24 mouse cellular contexts compared by ENCODE assay signal in the genomic region with DNA sequence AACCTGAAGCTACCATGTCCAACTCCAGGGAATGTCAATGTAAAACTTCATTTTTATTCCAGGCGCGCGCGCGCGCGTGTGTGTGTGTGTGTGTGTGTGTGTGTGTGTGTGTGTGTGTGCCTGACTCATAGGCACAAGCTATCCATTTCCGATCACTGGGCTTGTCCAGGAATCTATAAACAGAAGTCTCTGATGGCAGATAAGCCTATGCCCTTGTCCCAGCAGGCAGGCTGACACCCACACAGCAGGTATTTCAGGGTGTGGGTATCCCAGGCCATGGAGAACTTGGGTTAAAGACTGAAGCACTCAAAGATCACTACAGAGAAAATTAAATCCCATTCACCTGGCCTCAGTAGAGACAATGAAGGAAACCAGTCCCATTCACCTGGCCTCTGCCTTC.
"Had no signal": no experiment of that assay in that cellular context is flagged by ENCODE, and none has a peak within 500 bp of the region (broad histone marks: within the 10 kb centered on the region; RNA-seq: fewer than 3 reads in every experiment).

No protein-coding gene starts in this region.

- H3K4me2 ChIP-seq: heart, embryonic 11.5 days; heart, embryonic 13.5 days; heart, embryonic 15.5 days; hindbrain, embryonic 13.5 days; hindbrain, embryonic 15.5 days; limb, embryonic 12.5 days; liver, embryonic 11.5 days had no signal

- ATAC-seq: hindbrain, postnatal 0 days; intestine, embryonic 16.5 days had no signal

- H3K36me3 ChIP-seq: heart, embryonic 13.5 days; heart, embryonic 15.5 days; hindbrain, embryonic 13.5 days; hindbrain, embryonic 15.5 days; limb, embryonic 10.5 days; limb, embryonic 12.5 days had no signal

- H3K9me3 ChIP-seq: heart, embryonic 13.5 days; heart, embryonic 15.5 days; hindbrain, embryonic 13.5 days; hindbrain, embryonic 15.5 days; limb, embryonic 10.5 days; limb, embryonic 12.5 days had no signal

- DNase-seq: gastrocnemius, postnatal 14 days; gastrocnemius, postnatal 36 days; heart, adult 11 months; heart, adult 2 months; heart, postnatal 14 days; heart, postnatal 36 days; kidney, adult 11 months; kidney, adult 2 months; kidney, adult 9 months; kidney, postnatal 14 days; kidney, postnatal 36 days; liver had no signal

- H3K9ac ChIP-seq: heart, embryonic 13.5 days; heart, embryonic 15.5 days; hindbrain, embryonic 13.5 days; hindbrain, embryonic 15.5 days; limb, embryonic 12.5 days had no signal

- H3K27ac ChIP-seq: heart, adult 2 months; heart, embryonic 13.5 days; heart, embryonic 15.5 days; hindbrain, embryonic 13.5 days; hindbrain, embryonic 15.5 days; hindbrain, postnatal 0 days; layer of hippocampus, adult 2 months; left cerebral cortex, adult 2 months; limb, embryonic 10.5 days; limb, embryonic 12.5 days had no signal

- H3K4me3 ChIP-seq: heart, adult 2 months; heart, embryonic 13.5 days; heart, embryonic 15.5 days; hindbrain, embryonic 13.5 days; hindbrain, embryonic 15.5 days; layer of hippocampus, adult 2 months; left cerebral cortex, adult 2 months; limb, embryonic 10.5 days; limb, embryonic 12.5 days had no signal
